Mouse (Mus musculus) liver, adult 2 months (tissue): ENCODE data around the gene Cdc42ep5.

Source experiments
- CTCF ChIP-seq: fragments of 200-500 bp; IDR thresholded peaks from 2 replicates; pipeline ENCODE4 v1.5.1; 2011; ENCODE audit warnings: low read depth, low read length, control low read depth
- POLR2A ChIP-seq: fragments of 200-500 bp; IDR thresholded peaks from 2 replicates; pipeline ENCODE4 v1.6.1; 2011; ENCODE audit warnings: low read length, control low read depth; ENCODE audit not compliant: insufficient read depth; ENCODE audit errors: extremely low read depth

GRCm38 (mm10) chr7:4142796-4143445, 21.7 kb downstream of the Cdc42ep5 start:
- TF ChIP-seq POLR2A (no peak), CTCF (no peak)
